Mouse (Mus musculus) CH12.LX (cell line): ENCODE measurements around the gene Hcrtr1.

Experiments used
- CTCF ChIP-seq, 2 experiments: IDR thresholded peaks in 1 of 2; conservative IDR thresholded peaks in 1 of 2; 2 replicates each; pipeline ENCODE4 v1.5.1; 2011 to 2012; ENCODE audit warnings: low read depth in 2 of 2, low read length in 2 of 2, improper control_type of control experiment in 1 of 2, inconsistent platforms in 1 of 2, mild to moderate bottlenecking in 1 of 2, moderate library complexity in 1 of 2
- MXI1 ChIP-seq: IDR thresholded peaks from 2 replicates; pipeline ENCODE4 v1.6.1; 2011; ENCODE audit warnings: mild to moderate bottlenecking, low read depth, low read length, improper control_type of control experiment
- POLR2A ChIP-seq: IDR thresholded peaks from 2 replicates; pipeline ENCODE4 v1.6.1; 2011; ENCODE audit warnings: low read depth, mild to moderate bottlenecking, improper control_type of control experiment, low read length
- ZNF384 ChIP-seq: IDR thresholded peaks from 2 replicates; pipeline ENCODE4 v1.6.1; 2012; ENCODE audit warnings: low read depth, low read length, improper control_type of control experiment, inconsistent platforms

DNA sequence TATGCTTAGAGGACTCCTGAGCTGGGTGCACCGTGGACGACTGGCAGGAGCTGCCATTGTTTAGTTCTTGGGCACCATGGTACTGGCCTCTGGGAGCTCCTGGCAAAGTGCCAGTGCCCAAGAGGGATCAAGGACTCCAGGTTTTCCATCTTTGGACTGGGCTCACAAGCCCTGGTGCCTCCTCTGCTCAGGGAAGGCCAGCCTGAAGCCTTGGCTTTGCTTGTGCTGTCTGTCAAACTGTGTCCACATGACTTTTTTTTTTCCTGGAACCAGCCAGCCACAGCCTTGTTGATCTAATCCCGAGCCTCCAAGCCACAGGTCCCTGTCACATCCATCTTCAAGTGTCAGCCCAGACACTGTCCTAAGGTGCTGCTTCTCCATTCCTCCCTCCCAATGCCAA is 2.6 kb upstream of the Hcrtr1 start:
- TF ChIP-seq POLR2A (no peak), CTCF (conservative IDR thresholded peaks at IDR 0.05 in 1 of 2, IDR thresholded peaks at IDR 0.05 in 1 of 2; ENCODE audit: low read depth in 2 of 2, low read length in 2 of 2) (no peak), ZNF384 (no peak), MXI1 (no peak)
